Mouse (Mus musculus) E14TG2a.4 (cell line): Measurements from ENCODE around the gene Cox6a2.
A peak's percentile ranks its signal among the peaks of the same experiment; 100 is the strongest.

Experiments
- H3K27me3 ChIP-seq: 2 replicates; pipeline ENCODE4 v1.6.1; 2014; ENCODE audit warnings: low read length, control low read depth; ENCODE audit not compliant: insufficient read depth
- H3K36me3 ChIP-seq: 2 replicates; pipeline ENCODE4 v1.6.1; 2014; ENCODE audit warnings: low read length, control low read depth; ENCODE audit not compliant: insufficient read depth
- H3K4me1 ChIP-seq: replicated peaks from 2 replicates; pipeline ENCODE4 v1.6.1; 2014; ENCODE audit warnings: low read depth, low read length, control low read depth
- H3K4me3 ChIP-seq: replicated peaks from 2 replicates; pipeline ENCODE4 v1.5.1; 2014; ENCODE audit warnings: mild to moderate bottlenecking, low read length
- H3K9me3 ChIP-seq: 2 replicates; pipeline ENCODE4 v1.6.1; 2014; ENCODE audit warnings: low read length, control low read depth
- CTCF ChIP-seq: conservative IDR thresholded peaks from 2 replicates; pipeline ENCODE4 v1.5.1; 2014; ENCODE audit warnings: low read length
- NANOG ChIP-seq: IDR thresholded peaks from 2 replicates; pipeline ENCODE4 v1.6.1; 2014; ENCODE audit warnings: borderline replicate concordance, low read length, mixed read lengths
- POU5F1 ChIP-seq: IDR thresholded peaks from 2 replicates; pipeline ENCODE4 v1.6.1; 2014; ENCODE audit warnings: low read length, borderline replicate concordance

The Cox6a2 gene

DNA sequence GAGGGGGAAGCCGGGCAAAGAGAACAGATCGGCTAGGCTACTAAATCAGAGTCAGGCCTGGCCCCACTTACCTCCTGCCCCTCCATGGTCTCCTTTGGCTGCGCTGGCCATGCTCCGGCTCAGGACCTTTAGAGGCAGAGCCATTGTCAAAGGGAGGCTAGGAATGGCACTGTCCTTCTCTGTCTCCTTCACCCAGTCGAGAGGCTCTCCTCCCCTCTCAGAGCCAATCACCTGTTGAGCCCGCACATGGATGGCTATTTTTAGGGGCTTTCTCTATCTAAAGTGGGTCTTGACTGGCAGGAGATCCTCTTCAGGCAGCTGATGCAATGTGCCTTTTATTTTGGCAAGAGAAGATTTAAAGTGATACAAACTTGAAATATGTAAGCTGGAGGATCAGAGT lies at the start of gene Cox6a2:
Cox6a2 (minus strand) TSS at position 236 of the 400 bp plus-strand sequence.
- Histone ChIP-seq H3K27me3 (peaks cover 3% of the 10 kb centered on the region; the same call in 1 of the 2 replicates), H3K9me3 (no peaks in the 10 kb centered on the region), H3K4me1 (peaks cover 6% of the 10 kb centered on the region; the same call in 1 of the 2 replicates), H3K4me3 (no peak within 1 kb of the TSS), H3K36me3 (no peaks in the 10 kb centered on the region)
- TF ChIP-seq POU5F1, result no peak
- no peak for TF ChIP-seq CTCF
- TF ChIP-seq NANOG, result no peak

DNA sequence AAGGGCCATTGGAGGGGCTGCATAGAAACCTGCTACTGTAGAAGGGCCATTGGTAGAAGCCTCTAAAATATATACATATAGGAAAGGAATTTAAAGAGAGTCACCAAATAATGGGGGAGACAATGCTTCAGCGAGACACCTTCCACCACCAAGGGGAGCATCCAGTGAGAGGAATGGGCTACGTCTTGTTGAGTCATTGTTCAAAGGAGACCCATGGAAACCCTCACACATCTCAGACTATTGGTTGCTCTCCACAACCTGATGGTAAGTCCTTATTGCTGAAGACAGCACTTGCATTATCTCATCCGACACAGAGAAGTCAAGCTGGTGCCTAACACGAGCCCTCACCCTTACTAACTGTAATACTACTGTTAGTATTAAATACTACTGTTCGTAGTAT lies 49.6 kb upstream of the Cox6a2 start:
- Histone ChIP-seq H3K36me3 (no peaks in the 10 kb centered on the region), H3K27me3 (peaks cover 75% of the 10 kb centered on the region), H3K9me3 (no peaks in the 10 kb centered on the region), H3K4me1 (peaks cover 18% of the 10 kb centered on the region), H3K4me3 (no peak overlapping the region)
- TF ChIP-seq CTCF (no peak), POU5F1 (no peak), NANOG (no peak)

DNA sequence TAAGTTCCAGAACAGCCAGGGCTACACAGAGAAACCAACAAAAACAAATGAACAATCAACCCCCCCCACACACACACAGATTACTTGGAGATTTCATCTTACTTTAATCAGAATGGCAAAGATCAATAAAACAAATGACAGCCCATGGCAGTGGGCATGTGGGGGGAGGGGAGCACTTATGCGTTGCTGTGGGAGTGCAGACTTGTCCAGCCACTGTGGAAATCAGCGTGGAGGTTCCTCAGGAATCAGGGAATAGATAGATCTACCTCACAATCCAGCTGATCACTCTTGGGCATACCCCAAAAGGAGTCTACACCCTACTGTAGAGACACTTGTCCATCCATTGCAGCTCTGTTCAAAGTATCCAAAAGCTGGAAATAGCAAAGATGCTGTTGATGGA lies 48.8 kb upstream of the Cox6a2 start:
- Histone ChIP-seq H3K36me3 (no peaks in the 10 kb centered on the region), H3K9me3 (no peaks in the 10 kb centered on the region), H3K4me3 (no peak overlapping the region)

DNA sequence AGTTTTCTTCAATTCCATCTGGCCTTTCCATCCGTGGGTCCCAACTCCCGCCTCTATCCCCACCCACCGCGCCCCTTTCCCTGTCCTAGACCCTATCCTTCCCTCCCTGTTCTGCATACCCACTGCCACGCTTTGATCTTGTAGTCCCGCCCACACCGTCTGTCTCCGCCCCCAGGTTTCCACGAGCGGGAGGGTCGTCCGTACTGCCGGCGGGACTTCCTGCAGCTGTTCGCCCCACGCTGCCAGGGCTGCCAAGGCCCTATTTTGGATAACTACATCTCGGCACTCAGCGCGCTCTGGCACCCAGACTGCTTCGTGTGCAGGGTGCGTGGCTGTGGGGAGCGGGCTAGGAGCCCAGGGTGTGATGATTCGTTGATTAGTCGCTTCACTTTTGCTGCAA lies 46.4 kb upstream of the Cox6a2 start:
- TF ChIP-seq POU5F1, result no peak
- TF ChIP-seq CTCF, result no peak
- TF ChIP-seq NANOG, result no peak
- peaks cover 18% of the 10 kb centered on the region for H3K4me1 ChIP-seq
- no peaks in the 10 kb centered on the region for H3K9me3 ChIP-seq
- H3K36me3 ChIP-seq, result no peaks in the 10 kb centered on the region
- peaks cover 72% of the 10 kb centered on the region for H3K27me3 ChIP-seq
- H3K4me3 ChIP-seq, result peak overlapping the region; percentile 74

More for the DNA sequence above, 48.8 kb upstream of the Cox6a2 start:
- Histone ChIP-seq H3K4me1 (peaks cover 18% of the 10 kb centered on the region), H3K27me3 (peaks cover 75% of the 10 kb centered on the region)
- TF ChIP-seq CTCF (no peak), POU5F1 (no peak), NANOG (no peak)

DNA sequence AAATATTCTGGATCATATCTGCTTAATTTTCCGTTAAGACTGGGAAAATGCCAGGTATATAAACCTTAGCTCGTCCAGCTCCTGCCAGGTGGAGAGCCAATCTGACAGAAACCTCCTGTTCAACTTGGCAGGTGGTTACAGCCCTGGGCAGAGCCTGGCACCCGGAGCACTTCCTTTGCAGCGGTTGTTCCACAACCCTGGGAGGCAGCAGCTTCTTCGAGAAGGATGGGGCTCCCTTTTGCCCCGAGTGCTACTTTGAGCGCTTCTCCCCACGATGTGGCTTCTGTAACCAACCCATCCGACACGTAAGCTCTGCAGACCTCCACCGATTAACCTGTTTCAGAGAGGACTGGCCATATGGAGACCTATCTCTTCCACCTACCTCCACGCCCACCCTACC lies 45.8 kb upstream of the Cox6a2 start:
- no peak for TF ChIP-seq POU5F1
- TF ChIP-seq CTCF, result no peak

DNA sequence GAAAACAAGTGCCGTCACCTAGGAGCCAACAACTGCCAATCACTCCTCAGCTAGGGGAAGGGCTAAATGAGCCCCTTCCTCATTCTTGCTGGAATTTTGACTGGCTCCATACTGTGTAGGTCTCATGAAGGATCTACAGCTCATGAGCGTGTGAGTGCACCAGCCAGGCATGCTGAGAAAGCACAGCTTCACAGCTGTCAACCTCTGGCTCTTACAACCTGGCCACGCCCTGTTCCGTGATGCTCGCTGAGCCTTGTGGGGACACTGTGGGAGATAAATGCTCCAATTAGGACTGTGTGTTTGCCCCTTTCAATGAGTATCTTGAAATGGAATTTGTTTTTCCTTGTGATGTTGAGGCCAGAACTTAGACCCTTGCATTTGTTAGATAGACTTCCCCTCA lies 43.8 kb upstream of the Cox6a2 start:
- H3K36me3 ChIP-seq, result peaks cover 5% of the 10 kb centered on the region
- H3K27me3 ChIP-seq, result peaks cover 79% of the 10 kb centered on the region
- H3K4me3 ChIP-seq, result no peak overlapping the region
- H3K9me3 ChIP-seq, result no peaks in the 10 kb centered on the region
- H3K4me1 ChIP-seq, result peaks cover 38% of the 10 kb centered on the region
- TF ChIP-seq CTCF (no peak), NANOG (no peak), POU5F1 (no peak)

More for the DNA sequence above, 45.8 kb upstream of the Cox6a2 start:
- H3K36me3 ChIP-seq, result no peaks in the 10 kb centered on the region
- peaks cover 69% of the 10 kb centered on the region for H3K27me3 ChIP-seq
- H3K4me3 ChIP-seq, result peak overlapping the region; percentile 74; the same call in 1 of the 2 replicates
- no peaks in the 10 kb centered on the region for H3K9me3 ChIP-seq
- peaks cover 22% of the 10 kb centered on the region for H3K4me1 ChIP-seq

DNA sequence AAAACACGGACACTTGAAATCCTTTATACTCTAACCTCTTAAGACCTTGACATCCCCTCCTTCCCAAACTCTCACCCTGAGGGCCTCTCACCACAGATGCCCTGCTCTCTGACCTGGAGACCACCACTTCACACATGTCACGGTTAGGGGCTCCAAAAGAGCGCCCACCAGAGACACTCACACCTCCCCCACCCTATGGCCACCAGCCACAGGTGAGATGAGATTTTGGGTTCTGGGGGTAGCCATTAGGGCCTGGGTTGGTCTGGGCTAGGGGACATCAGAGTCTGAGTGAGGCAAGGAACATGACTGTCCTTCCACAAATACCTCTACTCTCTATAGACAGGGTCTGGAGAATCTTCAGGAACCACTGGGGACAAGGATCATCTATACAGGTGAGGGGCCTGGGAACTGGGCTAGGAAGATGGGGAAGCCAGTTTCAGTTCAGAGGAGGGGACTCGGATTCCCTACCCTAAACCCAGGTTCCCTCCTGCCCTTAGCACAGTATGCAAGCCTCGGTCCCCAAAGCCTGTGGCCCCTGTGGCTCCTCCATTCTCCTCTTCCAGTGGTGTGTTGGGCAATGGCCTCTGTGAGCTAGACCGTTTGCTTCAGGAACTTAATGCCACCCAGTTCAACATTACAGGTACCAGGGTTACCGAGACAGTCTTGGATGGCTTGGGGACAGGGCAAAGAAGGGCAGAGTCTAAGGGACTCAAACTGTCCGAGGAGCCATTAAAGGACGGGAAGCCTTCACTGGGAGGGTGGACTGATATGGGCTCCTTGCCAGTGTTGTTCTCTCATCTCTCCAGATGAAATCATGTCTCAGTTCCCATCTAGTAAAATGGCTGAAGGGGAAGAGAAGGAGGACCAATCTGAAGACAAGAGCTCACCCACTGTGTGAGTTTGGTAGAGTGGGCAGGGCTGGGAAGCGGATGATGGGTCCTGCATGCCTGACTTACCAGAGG lies 42.2 kb upstream of the Cox6a2 start:
- Histone ChIP-seq H3K36me3 (peaks cover 17% of the 10 kb centered on the region), H3K9me3 (no peaks in the 10 kb centered on the region), H3K4me1 (peaks cover 51% of the 10 kb centered on the region), H3K27me3 (peaks cover 67% of the 10 kb centered on the region), H3K4me3 (no peak overlapping the region)
- TF ChIP-seq CTCF (no peak), POU5F1 (no peak), NANOG (no peak)

DNA sequence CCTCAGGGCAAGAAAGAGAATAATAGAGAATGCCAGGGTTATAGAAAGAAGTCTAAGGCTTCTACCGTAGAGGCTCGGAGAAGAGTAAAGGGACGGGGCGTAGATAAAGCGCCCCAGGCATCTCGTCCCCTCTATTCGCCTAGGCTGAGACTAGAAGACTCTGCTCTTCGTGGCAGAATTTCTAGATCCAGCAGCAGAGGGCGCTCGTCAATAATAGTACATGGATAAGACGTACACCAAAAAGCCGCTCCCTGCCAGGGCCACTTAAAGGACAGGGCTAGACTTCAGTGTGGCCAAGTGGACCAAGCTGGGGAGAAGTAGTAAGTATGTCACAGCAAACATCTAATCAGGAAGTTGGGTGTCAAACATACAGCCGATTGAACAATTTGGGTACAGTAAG lies 41.3 kb upstream of the Cox6a2 start:
- H3K4me3 ChIP-seq, result peak overlapping the region; percentile 78
- TF ChIP-seq POU5F1 (no peak), CTCF (peak; percentile 61)
- H3K9me3 ChIP-seq, result no peaks in the 10 kb centered on the region
- peaks cover 58% of the 10 kb centered on the region for H3K27me3 ChIP-seq
- peaks cover 25% of the 10 kb centered on the region for H3K36me3 ChIP-seq
- H3K4me1 ChIP-seq, result peaks cover 51% of the 10 kb centered on the region
